Mouse (Mus musculus): ENCODE measurements at regions not wholly inside any gene's neighbourhood (a gene's known extent, or its start where the extent isn't known, plus 50 kb on each side); places are given as distances from the start of the nearest gene placed in this dataset.
A peak's percentile ranks its signal among the peaks of the same experiment; 100 is the strongest.

DNA sequence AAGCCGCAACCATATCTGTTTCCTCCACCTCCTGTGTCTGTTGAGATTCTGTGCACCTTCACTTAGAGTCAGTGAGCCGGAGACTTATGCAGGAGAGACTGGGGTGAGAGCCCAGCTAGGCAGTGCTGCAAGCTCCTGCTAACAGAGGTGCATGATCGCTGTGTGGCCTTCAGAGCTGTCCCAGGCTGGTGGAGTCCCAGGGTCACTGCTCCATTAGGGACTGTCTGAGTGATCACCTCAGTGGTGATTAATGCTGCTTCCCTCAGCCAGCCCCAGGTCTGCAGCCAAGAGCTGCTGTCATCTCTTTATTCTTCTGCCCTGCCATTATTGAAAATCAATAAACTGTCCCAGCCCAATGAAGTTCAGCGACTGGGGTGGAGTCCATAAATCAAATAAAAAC is 69.0 kb upstream of the Aldh1b1 start:
- TF ChIP-seq POLR2A (IDR thresholded peaks at IDR 0.05; ENCODE audit: borderline replicate concordance, extremely low read depth, insufficient read depth, insufficient read length, poor library complexity, severe bottlenecking): no peak
- TF ChIP-seq CTCF (IDR thresholded peaks at IDR 0.05; ENCODE audit: borderline replicate concordance, extremely low read depth, insufficient read depth, insufficient read length): no peak
- no peak for DNase-seq (ENCODE audit: low read depth)

DNA sequence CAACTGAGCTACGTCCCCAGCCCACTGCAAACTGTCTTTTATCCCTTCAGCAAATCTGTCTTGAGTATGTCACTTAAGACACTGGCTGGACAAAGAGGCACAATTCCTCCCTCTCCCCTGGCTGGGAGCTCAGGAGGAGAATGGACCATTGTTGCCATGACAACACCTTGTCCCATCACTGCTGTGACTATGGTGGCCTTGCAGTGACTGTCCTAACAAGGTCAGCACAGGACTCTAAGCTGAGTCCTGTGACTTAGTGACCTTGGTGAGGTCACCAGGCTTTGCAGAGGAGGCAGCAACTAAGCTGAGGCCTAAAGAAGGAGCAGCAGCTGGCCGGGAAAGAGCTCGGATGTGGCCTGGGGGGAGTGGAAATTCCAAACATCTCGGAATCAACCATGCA is 70.0 kb upstream of the Aldh1b1 start:
- TF ChIP-seq CTCF (IDR thresholded peaks at IDR 0.05; ENCODE audit: borderline replicate concordance, extremely low read depth, insufficient read depth, insufficient read length) (no peak), POLR2A (IDR thresholded peaks at IDR 0.05; ENCODE audit: borderline replicate concordance, extremely low read depth, insufficient read depth, insufficient read length, poor library complexity, severe bottlenecking) (no peak)
- DNase-seq (ENCODE audit: low read depth): peak; percentile 49

DNA sequence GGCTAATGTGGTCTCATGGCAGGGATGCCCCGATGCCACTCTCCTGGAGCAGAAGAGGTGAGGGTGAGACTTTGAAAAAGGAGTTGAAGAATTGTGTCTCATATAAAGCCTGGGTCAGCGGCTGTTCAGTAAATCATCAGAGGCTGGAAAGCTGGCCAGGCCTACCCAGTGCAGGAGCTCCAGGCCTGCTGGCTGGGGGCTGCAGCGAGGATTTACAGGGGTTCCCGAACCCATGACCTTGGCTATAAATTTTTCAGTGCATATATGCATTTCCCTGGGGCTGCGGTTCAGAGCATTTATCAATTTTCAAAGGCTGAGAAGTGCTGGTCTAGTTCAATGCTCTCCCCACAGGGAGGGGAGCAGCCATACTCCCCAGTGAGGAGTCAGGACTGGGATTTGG is 70.9 kb upstream of the Aldh1b1 start:
- DNase-seq (ENCODE audit: low read depth): no peak
- TF ChIP-seq POLR2A (IDR thresholded peaks at IDR 0.05; ENCODE audit: borderline replicate concordance, extremely low read depth, insufficient read depth, insufficient read length, poor library complexity, severe bottlenecking): no peak
- TF ChIP-seq CTCF (IDR thresholded peaks at IDR 0.05; ENCODE audit: borderline replicate concordance, extremely low read depth, insufficient read depth, insufficient read length): no peak

DNA sequence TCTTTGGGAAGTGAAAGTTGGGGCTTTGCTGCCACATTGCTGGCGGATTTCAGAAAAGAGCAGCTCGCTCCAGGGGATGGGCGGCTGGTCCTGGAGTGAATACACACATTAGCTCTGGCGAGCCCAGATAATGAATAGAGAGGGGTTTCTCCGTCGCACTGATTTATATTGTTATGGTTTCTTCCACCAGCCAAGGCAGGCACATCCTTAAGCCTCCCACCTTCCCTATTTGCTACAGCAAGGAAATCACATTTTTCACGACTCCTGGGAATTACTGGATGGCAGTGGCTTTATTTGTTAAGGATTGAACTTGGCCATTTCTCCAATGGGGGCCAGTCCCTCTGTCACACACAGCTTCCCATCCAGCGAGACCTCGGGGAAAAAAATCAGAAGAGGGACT is 71.3 kb upstream of the Aldh1b1 start:
- DNase-seq (ENCODE audit: low read depth): peak; percentile 53
- TF ChIP-seq POLR2A (IDR thresholded peaks at IDR 0.05; ENCODE audit: borderline replicate concordance, extremely low read depth, insufficient read depth, insufficient read length, poor library complexity, severe bottlenecking) (no peak), CTCF (IDR thresholded peaks at IDR 0.05; ENCODE audit: borderline replicate concordance, extremely low read depth, insufficient read depth, insufficient read length) (no peak)

DNA sequence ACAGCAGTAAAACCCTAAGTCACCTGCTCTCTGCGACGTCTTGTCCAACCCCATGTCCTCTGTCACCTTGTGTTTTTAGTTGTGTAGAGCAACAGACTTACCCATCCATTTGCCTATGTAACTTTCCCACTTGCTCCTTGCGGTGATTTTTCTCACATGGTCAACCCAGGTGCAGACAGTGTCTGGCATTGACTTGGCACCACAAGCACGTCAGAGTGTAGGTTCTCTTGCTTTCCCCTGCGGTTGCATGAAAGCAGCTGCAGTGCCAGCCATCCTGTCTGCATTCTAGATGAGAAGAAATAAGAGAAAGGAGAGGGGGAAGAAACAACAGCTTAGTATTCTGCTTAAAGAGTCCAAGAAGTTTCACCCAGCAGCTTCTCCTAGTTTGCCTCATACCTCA is 72.0 kb upstream of the Aldh1b1 start:
- TF ChIP-seq POLR2A (IDR thresholded peaks at IDR 0.05; ENCODE audit: borderline replicate concordance, extremely low read depth, insufficient read depth, insufficient read length, poor library complexity, severe bottlenecking) (no peak), CTCF (IDR thresholded peaks at IDR 0.05; ENCODE audit: borderline replicate concordance, extremely low read depth, insufficient read depth, insufficient read length) (no peak)

DNA sequence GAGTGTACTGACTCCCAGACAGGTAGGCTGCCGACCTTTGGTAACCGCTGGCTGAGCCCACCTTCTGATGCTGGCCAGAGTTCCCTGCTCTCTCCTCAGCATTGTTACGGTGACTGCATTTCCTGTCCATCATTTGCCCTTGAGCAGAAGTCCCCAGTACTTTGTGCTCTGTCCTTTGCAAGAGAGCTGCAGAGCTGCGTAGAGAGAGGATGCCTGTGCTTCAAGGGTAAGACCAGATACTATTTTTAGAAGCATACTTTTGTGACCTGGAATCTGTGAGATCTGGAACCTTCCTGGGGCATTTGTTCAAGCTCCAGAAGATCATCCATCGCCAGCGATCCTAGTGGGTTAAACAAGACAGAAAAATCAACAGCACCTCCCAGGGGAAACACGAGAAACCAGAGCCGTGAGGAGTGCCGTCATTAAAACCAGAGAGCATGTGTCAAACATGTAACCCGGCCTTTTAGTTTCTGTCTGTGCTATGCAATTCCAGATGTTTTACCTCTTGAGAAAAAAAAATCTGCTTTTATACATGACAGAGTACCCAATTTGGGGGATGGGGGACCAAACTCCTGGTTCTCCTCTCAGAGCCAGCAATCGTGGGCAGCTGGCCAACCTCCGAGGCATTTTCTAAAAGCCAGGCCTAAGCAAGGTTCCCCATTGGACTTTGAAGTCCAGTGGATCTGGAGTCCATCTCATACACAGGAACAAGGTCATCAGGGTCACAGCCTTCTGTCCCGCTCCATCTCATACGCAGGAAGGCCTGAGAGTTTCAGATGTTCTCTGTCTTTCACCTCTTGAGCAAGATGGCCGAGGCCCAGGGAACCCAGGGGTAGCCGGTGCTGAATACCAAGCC is 73.5 kb upstream of the Aldh1b1 start:
- no peak for DNase-seq (ENCODE audit: low read depth)

More for the DNA sequence above, 72.0 kb upstream of the Aldh1b1 start:
- DNase-seq (ENCODE audit: low read depth): no peak

DNA sequence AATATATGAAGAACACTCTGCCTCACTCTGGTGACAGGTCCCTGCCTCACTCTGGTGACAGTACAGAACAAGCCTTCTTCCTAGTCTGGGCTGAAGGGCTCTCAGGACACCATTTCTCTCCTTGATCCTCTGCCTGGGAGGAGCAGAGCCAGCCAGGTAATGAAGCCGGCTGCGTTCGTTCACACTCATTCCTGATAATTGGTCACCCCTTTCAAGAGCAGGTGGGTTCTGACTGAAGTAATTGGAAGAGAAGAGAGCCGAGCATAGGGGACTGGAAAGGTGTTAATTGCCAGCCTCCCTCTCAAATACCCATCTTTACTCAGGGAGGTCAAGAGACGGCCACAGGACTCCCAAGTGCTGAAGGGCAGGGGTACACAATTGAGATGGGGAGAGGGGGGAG is 78.5 kb upstream of the Aldh1b1 start:
- peak; percentile 76 for DNase-seq (ENCODE audit: low read depth)

More for the DNA sequence above, 73.5 kb upstream of the Aldh1b1 start:
- TF ChIP-seq POLR2A (IDR thresholded peaks at IDR 0.05; ENCODE audit: borderline replicate concordance, extremely low read depth, insufficient read depth, insufficient read length, poor library complexity, severe bottlenecking): no peak
- no peak for TF ChIP-seq CTCF (IDR thresholded peaks at IDR 0.05; ENCODE audit: borderline replicate concordance, extremely low read depth, insufficient read depth, insufficient read length)

DNA sequence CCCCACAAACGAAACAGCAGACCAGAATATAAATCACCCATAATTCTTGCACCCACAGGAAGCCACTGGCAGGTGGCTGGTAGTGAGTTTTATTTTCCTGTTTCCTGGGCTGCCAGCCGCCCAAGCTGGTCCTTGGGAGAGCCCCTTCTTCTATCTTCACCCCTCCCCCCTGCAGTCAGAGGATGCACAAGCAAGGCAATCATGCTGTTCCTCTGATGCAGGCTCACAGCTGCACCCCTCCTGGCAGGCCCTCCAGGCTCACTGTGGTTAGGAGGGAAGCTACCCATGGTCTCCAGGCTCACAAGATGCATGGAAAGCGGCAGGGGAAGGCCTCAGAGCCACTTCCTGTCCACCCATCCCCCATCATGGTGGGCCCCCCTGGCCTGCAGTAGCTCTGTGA is 79.3 kb upstream of the Aldh1b1 start:
- TF ChIP-seq CTCF (IDR thresholded peaks at IDR 0.05; ENCODE audit: borderline replicate concordance, extremely low read depth, insufficient read depth, insufficient read length) (no peak), POLR2A (IDR thresholded peaks at IDR 0.05; ENCODE audit: borderline replicate concordance, extremely low read depth, insufficient read depth, insufficient read length, poor library complexity, severe bottlenecking) (no peak)
- DNase-seq (ENCODE audit: low read depth): peak; percentile 71

More for the DNA sequence above, 78.5 kb upstream of the Aldh1b1 start:
- no peak for TF ChIP-seq CTCF (IDR thresholded peaks at IDR 0.05; ENCODE audit: borderline replicate concordance, extremely low read depth, insufficient read depth, insufficient read length)
- no peak for TF ChIP-seq POLR2A (IDR thresholded peaks at IDR 0.05; ENCODE audit: borderline replicate concordance, extremely low read depth, insufficient read depth, insufficient read length, poor library complexity, severe bottlenecking)

DNA sequence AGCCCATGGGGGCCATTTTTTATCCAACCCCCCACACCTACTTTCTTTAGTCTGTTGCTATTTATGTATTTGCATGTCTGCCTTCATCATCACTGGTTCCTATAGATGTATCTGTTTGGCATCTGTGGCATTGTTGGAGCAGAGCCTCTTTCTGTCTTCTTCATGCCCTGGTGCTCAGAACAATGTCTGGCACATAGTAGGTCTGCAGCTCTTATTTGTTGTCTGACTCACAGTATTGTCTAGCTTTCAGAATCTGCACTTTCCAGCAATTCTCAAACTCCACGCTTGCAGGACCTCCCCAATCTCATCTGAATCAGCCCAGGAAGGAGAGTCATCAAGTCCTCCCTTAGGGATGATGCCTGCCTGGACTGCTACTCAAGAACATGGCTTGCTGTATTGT is 82.9 kb upstream of the Aldh1b1 start:
- TF ChIP-seq CTCF (IDR thresholded peaks at IDR 0.05; ENCODE audit: borderline replicate concordance, extremely low read depth, insufficient read depth, insufficient read length) (no peak), POLR2A (IDR thresholded peaks at IDR 0.05; ENCODE audit: borderline replicate concordance, extremely low read depth, insufficient read depth, insufficient read length, poor library complexity, severe bottlenecking) (no peak)
- DNase-seq (ENCODE audit: low read depth): no peak

DNA sequence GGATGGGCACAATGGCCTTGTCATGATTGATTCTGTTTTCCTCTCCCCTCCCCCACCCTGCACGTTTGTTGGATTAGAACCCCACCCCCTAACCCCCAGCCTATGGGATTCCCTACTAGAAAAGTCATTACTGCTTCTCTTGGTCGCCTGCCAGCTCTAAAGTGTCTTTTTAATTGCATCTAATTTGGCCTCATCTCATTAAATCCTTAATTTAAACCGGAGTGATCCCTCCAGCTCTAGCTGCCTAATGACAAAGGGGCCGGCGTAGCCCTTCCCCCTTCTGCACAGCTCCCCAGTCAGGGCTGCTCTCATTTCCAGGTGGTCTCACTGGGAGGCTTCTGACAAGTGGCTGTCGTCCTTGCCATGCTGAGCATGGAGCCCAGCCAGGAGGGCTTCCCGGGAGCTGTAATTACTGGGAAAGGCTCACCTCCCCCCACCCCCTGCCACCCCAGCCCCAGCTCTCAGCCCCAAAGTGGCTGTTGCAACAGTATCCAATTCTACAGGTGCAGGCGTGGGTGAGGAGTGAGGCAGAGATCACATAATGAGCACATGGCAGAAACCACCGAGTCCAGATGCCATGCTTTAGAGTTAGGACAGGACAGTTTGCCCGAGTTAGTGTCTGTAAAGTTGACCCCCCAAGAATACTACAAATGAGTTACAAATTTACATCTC is 84.8 kb upstream of the Aldh1b1 start:
- peak; percentile 98 for DNase-seq (ENCODE audit: low read depth)
- TF ChIP-seq POLR2A (IDR thresholded peaks at IDR 0.05; ENCODE audit: borderline replicate concordance, extremely low read depth, insufficient read depth, insufficient read length, poor library complexity, severe bottlenecking) (no peak), CTCF (IDR thresholded peaks at IDR 0.05; ENCODE audit: borderline replicate concordance, extremely low read depth, insufficient read depth, insufficient read length) (no peak)

DNA sequence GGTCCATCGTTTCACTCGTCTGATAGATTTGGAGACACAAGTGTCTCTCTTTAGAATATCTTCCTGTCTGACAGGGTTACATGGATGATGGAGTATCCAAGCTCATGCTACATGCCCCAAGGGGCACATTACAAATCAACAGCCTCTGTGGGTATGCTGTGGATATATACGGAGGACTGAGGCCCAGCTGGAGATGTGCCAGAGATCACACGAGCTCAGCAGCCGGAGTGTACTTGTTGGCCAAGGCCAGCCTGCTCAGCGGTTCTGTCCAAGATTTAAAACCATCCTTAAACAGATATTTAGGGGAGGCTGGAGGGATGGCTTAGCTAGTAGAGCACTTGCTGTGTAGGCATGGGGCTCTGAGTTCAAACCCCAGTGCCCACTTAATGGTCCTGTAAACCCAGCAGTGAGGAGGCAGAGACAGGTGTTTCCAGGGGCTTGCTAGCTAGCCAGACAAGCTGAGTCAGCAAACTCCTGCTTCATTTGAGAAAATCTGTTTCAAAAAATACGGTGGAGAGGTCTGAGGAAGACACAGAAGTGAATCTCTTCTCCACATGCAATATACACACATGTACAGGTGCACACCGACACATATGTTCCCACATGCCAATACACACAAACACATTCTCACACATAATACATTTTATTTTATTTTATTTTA is 85.6 kb upstream of the Aldh1b1 start:
- DNase-seq (ENCODE audit: low read depth): peak; percentile 67
- no peak for TF ChIP-seq POLR2A (IDR thresholded peaks at IDR 0.05; ENCODE audit: borderline replicate concordance, extremely low read depth, insufficient read depth, insufficient read length, poor library complexity, severe bottlenecking)
- TF ChIP-seq CTCF (IDR thresholded peaks at IDR 0.05; ENCODE audit: borderline replicate concordance, extremely low read depth, insufficient read depth, insufficient read length): no peak

All from brain, embryonic 14.5 days (tissue).